13 mouse cellular contexts compared by ENCODE assay signal in genomic region chr2:143620916-143621315, GRCm38 (mm10).
"Had no signal": no experiment of that assay in that cellular context is flagged by ENCODE, and none has a peak within 500 bp of the region (broad histone marks: within the 10 kb centered on the region; RNA-seq: fewer than 3 reads in every experiment).

No protein-coding gene starts in this region.

- DNase-seq: lung, adult 18-20 months; lung, embryonic 14.5 days; lung, postnatal 10 days; lung, postnatal 4 days; right cerebral cortex, postnatal 14 days; thymus, adult 2 months; thymus, postnatal 25 days had no signal

- H3K4me3 ChIP-seq: midbrain, embryonic 10.5 days; midbrain, embryonic 13.5 days; midbrain, embryonic 15.5 days; neural tube, embryonic 12.5 days; stomach, embryonic 15.5 days had no signal

- H3K27ac ChIP-seq: midbrain, embryonic 10.5 days; midbrain, embryonic 13.5 days; midbrain, embryonic 15.5 days; neural tube, embryonic 12.5 days; stomach, embryonic 15.5 days; stomach, postnatal 0 days had no signal
